Mouse (Mus musculus) heart, embryonic 12.5 days (tissue): ENCODE data around the gene Chrm4. TPM values are rescaled to one million over a fixed set of nuclear protein-coding genes. Genes with fewer than 3 reads are reported as not detected.

ENCODE experiments used
- ATAC-seq: fragments of 200-750 bp; cut with Nextera tagmentation; 2 replicates; pipeline ENCODE4 v1.8.0; 2017; ENCODE audit warnings: moderate TSS enrichment, moderate library complexity; ENCODE audit not compliant: insufficient number of reproducible peaks, low FRiP score
- H3K27ac ChIP-seq: fragments of 300-500 bp; sonication (generic); 2 replicates; pipeline ENCODE4 v1.5.1; 2016; ENCODE audit warnings: mild to moderate bottlenecking, moderate library complexity; ENCODE audit not compliant: poor library complexity, severe bottlenecking
- H3K27me3 ChIP-seq: fragments of 300-500 bp; sonication (generic); replicated peaks from 2 replicates; pipeline ENCODE4 v1.6.1; 2016; ENCODE audit warnings: mild to moderate bottlenecking, moderate library complexity
- H3K36me3 ChIP-seq: fragments of 300-500 bp; sonication (generic); 2 replicates; pipeline ENCODE4 v1.6.1; 2016; ENCODE audit warnings: mild to moderate bottlenecking, moderate library complexity
- H3K4me1 ChIP-seq: fragments of 300-500 bp; sonication (generic); replicated peaks from 2 replicates; pipeline ENCODE4 v1.6.1; 2016; ENCODE audit warnings: mild to moderate bottlenecking
- H3K4me2 ChIP-seq: fragments of 300-500 bp; sonication (generic); 2 replicates; pipeline ENCODE4 v1.6.1; 2016; ENCODE audit warnings: mild to moderate bottlenecking, moderate library complexity
- H3K4me3 ChIP-seq: fragments of 300-500 bp; sonication (generic); 2 replicates; pipeline ENCODE4 v1.5.1; 2016; ENCODE audit warnings: mild to moderate bottlenecking
- H3K9ac ChIP-seq: fragments of 300-500 bp; sonication (generic); 2 replicates; pipeline ENCODE4 v1.6.1; 2016; ENCODE audit warnings: mild to moderate bottlenecking, moderate library complexity
- H3K9me3 ChIP-seq: fragments of 300-500 bp; sonication (generic); replicated peaks from 2 replicates; pipeline ENCODE4 v1.6.1; 2016; ENCODE audit warnings: mild to moderate bottlenecking, moderate library complexity
- WGBS: fragments of 180-500 bp; shearing (Covaris S2); methylation state at CpG from one replicate; pipeline ENCODE4 v1.1.7; 2016; 5-methylcytosine and 5-hydroxymethylcytosine counted together
- polyA plus RNA-seq: library from polyadenylated mRNA; unstranded; fragments of >200 nt; fragmentation: Nextera tagmentation; extraction: Ambion mirVana; gene quantifications from 2 replicates; pipeline ENCODE4 v1.2.1, GENCODE M21; 2016

Gene Chrm4
- polyA plus RNA-seq, 1 experiment from 2014 or later = 0.15 TPM

- Histone ChIP-seq H3K4me1 (no peaks in the 10 kb centered on the region), H3K4me3 (no peak overlapping the region), H3K36me3 (peaks cover 23% of the 10 kb centered on the region), H3K27ac (no peak overlapping the region), H3K4me2 (no peak overlapping the region), H3K9ac (no peak overlapping the region), H3K9me3 (no peaks in the 10 kb centered on the region), H3K27me3 (no peaks in the 10 kb centered on the region)
- 75% methylated on average over 5 of the region's 5 CpGs for WGBS
- ATAC-seq = no peak
Observed at GRCm38 (mm10) chr2:91904618-91905307, 22.3 kb upstream of the Chrm4 start.

GRCm38 (mm10) chr2:91906141-91906540 lies 20.9 kb upstream of the Chrm4 start:
- Histone ChIP-seq H3K4me2 (no peak overlapping the region), H3K4me1 (no peaks in the 10 kb centered on the region), H3K36me3 (peaks cover 25% of the 10 kb centered on the region), H3K27me3 (no peaks in the 10 kb centered on the region), H3K27ac (no peak overlapping the region), H3K4me3 (no peak overlapping the region), H3K9ac (no peak overlapping the region), H3K9me3 (no peaks in the 10 kb centered on the region)
- WGBS = 91% methylated on average over 2 of the region's 2 CpGs
- no peak for ATAC-seq

- Histone ChIP-seq H3K4me2 (no peak overlapping the region), H3K27ac (no peak overlapping the region), H3K9ac (no peak overlapping the region), H3K27me3 (no peaks in the 10 kb centered on the region), H3K9me3 (no peaks in the 10 kb centered on the region), H3K4me1 (peaks cover 8% of the 10 kb centered on the region; the same call in 1 of the 2 replicates), H3K4me3 (no peak overlapping the region), H3K36me3 (peaks cover 76% of the 10 kb centered on the region)
- WGBS = 56% methylated on average over 3 of the region's 3 CpGs
- no peak for ATAC-seq
Observed at GRCm38 (mm10) chr2:91912616-91913015, 14.4 kb upstream of the Chrm4 start.

GRCm38 (mm10) chr2:91913328-91914110 lies 13.5 kb upstream of the Chrm4 start:
- H3K4me2 ChIP-seq = no peak overlapping the region
- peaks cover 8% of the 10 kb centered on the region; the same call in 1 of the 2 replicates for H3K4me1 ChIP-seq
- ATAC-seq = no peak
- H3K4me3 ChIP-seq = no peak overlapping the region
- no peaks in the 10 kb centered on the region for H3K9me3 ChIP-seq
- no peak overlapping the region for H3K27ac ChIP-seq
- peaks cover 84% of the 10 kb centered on the region for H3K36me3 ChIP-seq
- 71% methylated on average over 7 of the region's 7 CpGs for WGBS
- no peak overlapping the region for H3K9ac ChIP-seq
- H3K27me3 ChIP-seq = no peaks in the 10 kb centered on the region

GRCm38 (mm10) chr2:91916346-91916977 lies 10.6 kb upstream of the Chrm4 start:
- H3K4me2 ChIP-seq = no peak overlapping the region
- H3K27ac ChIP-seq = no peak overlapping the region
- H3K36me3 ChIP-seq = peaks cover 66% of the 10 kb centered on the region
- H3K4me1 ChIP-seq = peaks cover 11% of the 10 kb centered on the region
- H3K9me3 ChIP-seq = no peaks in the 10 kb centered on the region
- no peak for ATAC-seq
- WGBS = 57% methylated on average over 7 of the region's 7 CpGs
- H3K9ac ChIP-seq = no peak overlapping the region
- H3K27me3 ChIP-seq = peaks cover 14% of the 10 kb centered on the region
- H3K4me3 ChIP-seq = no peak overlapping the region

- H3K9ac ChIP-seq = no peak overlapping the region
- H3K27ac ChIP-seq = no peak overlapping the region
- H3K4me3 ChIP-seq = no peak overlapping the region
- H3K4me1 ChIP-seq = peaks cover 18% of the 10 kb centered on the region
- 87% methylated on average over 7 of the region's 7 CpGs for WGBS
- H3K4me2 ChIP-seq = no peak overlapping the region
- no peak for ATAC-seq
- no peaks in the 10 kb centered on the region for H3K9me3 ChIP-seq
- H3K27me3 ChIP-seq = peaks cover 20% of the 10 kb centered on the region
- H3K36me3 ChIP-seq = peaks cover 60% of the 10 kb centered on the region
Observed at GRCm38 (mm10) chr2:91917096-91917495, 10.0 kb upstream of the Chrm4 start.

GRCm38 (mm10) chr2:91920130-91920529 lies 6.9 kb upstream of the Chrm4 start:
- peaks cover 46% of the 10 kb centered on the region for H3K27me3 ChIP-seq
- WGBS = 60% methylated on average over 4 of the region's 4 CpGs
- H3K4me1 ChIP-seq = peaks cover 28% of the 10 kb centered on the region
- no peak overlapping the region for H3K9ac ChIP-seq
- ATAC-seq = no peak
- H3K4me3 ChIP-seq = no peak overlapping the region
- no peaks in the 10 kb centered on the region for H3K9me3 ChIP-seq
- H3K36me3 ChIP-seq = peaks cover 35% of the 10 kb centered on the region
- H3K4me2 ChIP-seq = no peak overlapping the region
- no peak overlapping the region for H3K27ac ChIP-seq

GRCm38 (mm10) chr2:91921181-91921789 lies 5.8 kb upstream of the Chrm4 start:
- peaks cover 26% of the 10 kb centered on the region for H3K36me3 ChIP-seq
- H3K9ac ChIP-seq = 0 out of 2 replicates have a peak overlapping the region, but pooled peaks have one; percentile 50
- peak overlapping the region; percentile 59 for H3K4me3 ChIP-seq
- H3K4me1 ChIP-seq = peaks cover 28% of the 10 kb centered on the region
- peak overlapping the region; percentile 96 for H3K4me2 ChIP-seq
- no peak for ATAC-seq
- WGBS = 4% methylated on average over 31 of the region's 31 CpGs
- H3K9me3 ChIP-seq = no peaks in the 10 kb centered on the region
- no peak overlapping the region for H3K27ac ChIP-seq
- H3K27me3 ChIP-seq = peaks cover 55% of the 10 kb centered on the region

- Histone ChIP-seq H3K4me2 (peak overlapping the region; percentile 96), H3K27me3 (peaks cover 60% of the 10 kb centered on the region), H3K4me3 (peak overlapping the region; percentile 59), H3K4me1 (peaks cover 28% of the 10 kb centered on the region), H3K9ac (peak overlapping the region; percentile 50; the same call in 1 of the 2 replicates), H3K9me3 (no peaks in the 10 kb centered on the region), H3K36me3 (peaks cover 21% of the 10 kb centered on the region), H3K27ac (no peak overlapping the region)
- peak; percentile 51 for ATAC-seq
- WGBS = under 1% methylated on average over 60 of the region's 64 CpGs
Observed at GRCm38 (mm10) chr2:91921790-91922570, 5.1 kb upstream of the Chrm4 start.

- WGBS = 3% methylated on average over 37 of the region's 37 CpGs
- Histone ChIP-seq H3K4me1 (peaks cover 30% of the 10 kb centered on the region), H3K36me3 (peaks cover 13% of the 10 kb centered on the region), H3K27ac (no peak overlapping the region), H3K9me3 (no peaks in the 10 kb centered on the region), H3K27me3 (peaks cover 60% of the 10 kb centered on the region), H3K4me3 (peak overlapping the region; percentile 59), H3K9ac (no peak overlapping the region), H3K4me2 (peak overlapping the region; percentile 96)
- 0 out of 2 replicates have a peak, but pooled peaks have one; percentile 1 for ATAC-seq
Observed at GRCm38 (mm10) chr2:91922586-91923414, 4.2 kb upstream of the Chrm4 start.
